Mouse (Mus musculus): ENCODE data around the gene Isl1. TPM values are rescaled to one million over a fixed set of nuclear protein-coding genes. Genes with fewer than 3 reads are reported as not detected.

Isl1 gene
- polyA plus RNA-seq, 1 experiment, result 0.74 TPM

GRCm38 (mm10) chr13:116294151-116294461, 15.4 kb downstream of the Isl1 start:
- Histone ChIP-seq H3K36me3 (ENCODE audit: control insufficient read depth, insufficient read depth, low read length) (no peaks in the 10 kb centered on the region), H3K27ac (ENCODE audit: insufficient read depth, low read depth, low read length) (no peak overlapping the region), H3K4me1 (ENCODE audit: control insufficient read depth, insufficient read depth, low read length) (no peaks in the 10 kb centered on the region), H3K27me3 (replicated peaks; ENCODE audit: control insufficient read depth, insufficient read depth, low read length) (peaks cover 2% of the 10 kb centered on the region), H3K4me3 (ENCODE audit: insufficient read depth, low read depth, low read length) (no peak overlapping the region)
- TF ChIP-seq CTCF (conservative IDR thresholded peaks at IDR 0.05; ENCODE audit: insufficient read depth, insufficient read length, low read depth, low read length) (no peak), POLR2A (IDR thresholded peaks at IDR 0.05; ENCODE audit: low read depth, low read length) (no peak)
- no peak for DNase-seq
- 2% methylated on average over 11 of the region's 11 CpGs for WGBS

- H3K36me3 ChIP-seq (ENCODE audit: control insufficient read depth, insufficient read depth, low read length), result no peaks in the 10 kb centered on the region
- TF ChIP-seq CTCF (conservative IDR thresholded peaks at IDR 0.05; ENCODE audit: insufficient read depth, insufficient read length, low read depth, low read length) (no peak), POLR2A (IDR thresholded peaks at IDR 0.05; ENCODE audit: low read depth, low read length) (no peak)
- no peak overlapping the region for H3K27ac ChIP-seq (ENCODE audit: insufficient read depth, low read depth, low read length)
- H3K4me1 ChIP-seq (ENCODE audit: control insufficient read depth, insufficient read depth, low read length), result no peaks in the 10 kb centered on the region
- H3K27me3 ChIP-seq (replicated peaks; ENCODE audit: control insufficient read depth, insufficient read depth, low read length), result no peaks in the 10 kb centered on the region; the same call in none of the 2 replicates
- 7% methylated on average over 27 of the region's 27 CpGs for WGBS
- no peak overlapping the region for H3K4me3 ChIP-seq (ENCODE audit: insufficient read depth, low read depth, low read length)
- no peak for DNase-seq
Measured at GRCm38 (mm10) chr13:116293301-116294150, 16.0 kb downstream of the Isl1 start.

GRCm38 (mm10) chr13:116289655-116290054, 19.8 kb downstream of the Isl1 start:
- Histone ChIP-seq H3K4me1 (ENCODE audit: control insufficient read depth, insufficient read depth, low read length) (no peaks in the 10 kb centered on the region), H3K36me3 (ENCODE audit: control insufficient read depth, insufficient read depth, low read length) (no peaks in the 10 kb centered on the region), H3K27ac (ENCODE audit: insufficient read depth, low read depth, low read length) (no peak overlapping the region), H3K27me3 (replicated peaks; ENCODE audit: control insufficient read depth, insufficient read depth, low read length) (no peaks in the 10 kb centered on the region; the same call in 1 of the 2 replicates), H3K4me3 (ENCODE audit: insufficient read depth, low read depth, low read length) (no peak overlapping the region)
- no peak for DNase-seq
- WGBS, result 96% methylated on average over 1 of the region's 1 CpGs
- TF ChIP-seq CTCF (conservative IDR thresholded peaks at IDR 0.05; ENCODE audit: insufficient read depth, insufficient read length, low read depth, low read length), result no peak
- no peak for TF ChIP-seq POLR2A (IDR thresholded peaks at IDR 0.05; ENCODE audit: low read depth, low read length)

GRCm38 (mm10) chr13:116279207-116279772, 30.2 kb downstream of the Isl1 start:
- Histone ChIP-seq H3K4me1 (ENCODE audit: control insufficient read depth, insufficient read depth, low read length) (no peaks in the 10 kb centered on the region), H3K36me3 (ENCODE audit: control insufficient read depth, insufficient read depth, low read length) (no peaks in the 10 kb centered on the region), H3K4me3 (ENCODE audit: insufficient read depth, low read depth, low read length) (no peak overlapping the region), H3K27me3 (replicated peaks; ENCODE audit: control insufficient read depth, insufficient read depth, low read length) (no peaks in the 10 kb centered on the region), H3K27ac (ENCODE audit: insufficient read depth, low read depth, low read length) (no peak overlapping the region)
- no peak for DNase-seq
- TF ChIP-seq CTCF (conservative IDR thresholded peaks at IDR 0.05; ENCODE audit: insufficient read depth, insufficient read length, low read depth, low read length) (no peak), POLR2A (IDR thresholded peaks at IDR 0.05; ENCODE audit: low read depth, low read length) (no peak)
- WGBS, result 63% methylated on average over 9 of the region's 9 CpGs

Data from kidney, adult 2 months (tissue).